Mouse (Mus musculus) spleen, postnatal 14 days (tissue): ENCODE data around the gene Camsap3.
"Not testable (repeated sequence)": the region's sequence is repeated elsewhere in the genome, so short reads cannot be mapped to it uniquely, and the experiment has no call there.

Experiments used
- DNase-seq, 2 experiments: peaks; one replicate each; pipeline ENCODE4 v3.0.0; 2021 to 2022; ENCODE audit warnings: low spot score in 2 of 2

Gene Camsap3

DNA sequence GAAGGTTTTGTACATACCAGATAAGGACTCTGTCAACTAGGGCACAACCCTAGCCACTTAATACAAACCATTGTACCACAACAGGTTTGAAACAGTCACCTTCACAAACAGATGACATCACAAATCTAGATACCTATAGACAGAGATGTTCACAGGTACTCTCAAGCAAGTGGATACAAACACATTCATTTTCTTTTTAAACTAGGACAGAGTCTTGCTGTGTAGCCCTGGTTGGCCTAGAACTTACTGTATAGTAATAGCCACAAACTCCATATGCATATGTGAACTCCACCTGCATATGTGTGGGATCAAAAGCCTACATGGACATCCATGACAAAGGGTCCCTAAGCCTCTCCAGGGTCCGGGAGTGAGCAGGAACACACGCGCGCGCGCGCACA lies at the start of gene Camsap3:
Gene Camsap3, plus strand, starts transcription at position 301 of the 398 bp plus-strand sequence.
- no peak for DNase-seq

DNA sequence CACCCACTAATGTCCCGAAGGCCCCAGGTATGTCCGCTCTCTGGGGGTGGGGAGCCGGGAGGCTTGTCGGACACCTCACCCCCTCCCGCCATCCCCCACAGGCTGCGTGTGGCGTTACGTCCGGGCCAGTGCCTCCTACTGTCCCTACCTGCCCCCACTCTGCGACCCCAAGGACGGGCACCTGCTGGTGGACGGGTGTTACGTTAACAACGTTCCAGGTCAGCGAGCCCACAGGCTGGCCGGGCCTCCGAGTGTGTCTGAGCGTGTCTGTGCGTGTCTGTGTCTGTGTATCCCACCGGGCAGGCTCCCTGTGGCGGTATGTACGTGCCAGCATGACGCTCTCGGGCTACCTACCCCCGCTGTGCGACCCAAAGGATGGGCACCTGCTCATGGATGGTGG lies 49.4 kb upstream of the Camsap3 start:
- no peak for DNase-seq

DNA sequence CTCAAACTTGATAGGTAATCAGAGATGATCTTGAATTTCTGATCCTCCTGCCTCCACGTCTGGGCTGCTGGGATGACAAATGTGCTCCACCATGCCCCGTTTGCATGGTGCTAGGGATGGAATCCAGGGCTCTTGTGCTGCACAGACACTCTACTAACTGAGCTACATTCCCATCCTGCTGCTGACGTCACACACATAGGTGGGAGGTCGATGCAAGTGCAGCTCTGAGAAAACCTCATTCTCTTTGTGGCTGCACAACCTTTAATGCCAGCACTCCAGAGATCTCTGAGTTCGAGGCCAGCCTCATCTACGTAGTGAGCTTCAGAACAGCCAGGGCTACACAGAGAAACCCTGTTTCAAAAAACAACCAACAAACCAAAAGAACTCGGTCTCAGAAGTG lies 47.9 kb upstream of the Camsap3 start:
- no peak for DNase-seq

- DNase-seq, result no peak
Measured at GRCm38 (mm10) chr8:3540076-3540475, 47.0 kb upstream of the Camsap3 start.

DNA sequence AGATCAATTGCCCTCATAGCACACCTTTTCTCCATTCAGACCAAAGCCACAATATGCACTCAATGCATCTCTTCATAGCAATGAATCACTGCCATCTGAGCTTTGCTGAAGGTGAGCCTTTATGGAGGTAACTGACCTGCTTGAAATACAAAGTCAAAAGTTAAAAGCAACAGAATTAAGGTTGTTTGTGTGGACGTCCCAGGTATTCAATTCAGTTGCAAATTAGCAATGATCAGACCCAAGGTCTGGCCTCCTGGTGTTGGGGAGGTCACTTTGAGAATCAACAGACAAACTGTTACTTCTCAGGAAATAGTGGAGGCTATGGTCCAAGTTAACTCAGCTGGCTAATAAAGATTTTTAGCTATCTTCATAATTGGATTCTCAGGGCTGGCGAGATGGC lies 40.6 kb upstream of the Camsap3 start:
- DNase-seq, result no peak

DNA sequence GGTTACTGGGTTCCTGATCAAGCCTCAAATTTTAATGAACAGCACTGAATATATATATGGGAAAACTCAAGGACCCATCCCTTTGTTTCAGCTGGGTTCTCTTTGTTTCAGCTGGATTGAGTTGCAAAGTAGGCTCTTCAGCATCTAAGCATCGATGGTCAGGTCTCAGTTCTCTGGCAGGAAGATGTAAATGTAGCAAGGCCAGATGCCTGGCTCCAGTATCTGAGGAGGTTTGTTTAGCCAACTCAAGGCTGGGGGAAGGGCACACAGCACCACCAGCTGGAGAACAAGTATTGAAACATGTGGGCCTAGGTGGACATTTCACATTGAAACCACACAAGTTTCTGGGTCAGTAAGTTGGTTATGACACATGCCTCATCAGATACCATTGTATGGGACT lies 34.9 kb upstream of the Camsap3 start:
- no peak for DNase-seq

DNA sequence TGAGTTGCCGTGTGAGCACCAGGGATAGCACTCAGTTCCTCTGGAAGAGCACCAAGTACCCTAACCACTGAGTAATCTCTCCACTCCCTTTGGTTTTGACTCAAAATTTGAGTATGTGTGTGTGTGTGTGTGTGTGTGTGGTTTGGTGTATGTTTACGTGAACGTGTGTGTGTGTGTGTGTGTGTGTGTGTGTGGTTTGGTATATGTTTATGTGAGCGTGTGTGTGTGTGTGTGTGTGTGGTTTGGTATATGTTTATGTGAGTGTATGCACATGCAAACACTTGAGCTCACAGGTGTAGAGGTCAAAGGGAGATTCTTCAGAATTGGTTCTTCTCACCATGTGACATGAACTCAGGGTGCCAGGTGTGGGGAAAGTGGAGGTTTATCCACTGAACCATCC lies 31.0 kb upstream of the Camsap3 start:
- DNase-seq, result no peak

GRCm38 (mm10) chr8:3567641-3568371 lies 19.3 kb upstream of the Camsap3 start, which contains the start of gene C330021F23Rik:
Gene C330021F23Rik (plus strand): TSS chr8:3567990.
- no peak for DNase-seq

GRCm38 (mm10) chr8:3568378-3568777 lies 18.7 kb upstream of the Camsap3 start:
- no peak for DNase-seq

- DNase-seq, result no peak
Measured at GRCm38 (mm10) chr8:3569784-3570183, 17.3 kb upstream of the Camsap3 start.

DNA sequence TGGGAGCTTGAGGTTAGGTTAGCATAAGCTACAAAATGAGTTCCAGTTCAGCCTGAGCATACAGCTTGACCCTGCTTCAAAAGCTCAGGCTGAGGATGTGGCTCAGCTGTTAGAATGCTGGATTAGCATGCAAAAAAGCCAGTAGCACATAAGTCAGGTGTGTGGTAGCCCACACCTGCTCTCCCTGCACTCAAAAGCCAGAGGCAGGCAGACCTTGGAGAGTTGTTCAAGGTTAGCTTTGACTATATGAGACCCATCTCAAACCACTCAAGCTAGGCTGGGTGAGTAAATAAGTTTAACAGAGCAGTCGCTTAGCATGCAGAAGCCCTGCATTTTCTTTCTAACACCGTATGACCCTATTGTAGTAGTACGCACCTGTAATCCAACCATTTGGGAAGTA lies 12.5 kb upstream of the Camsap3 start:
- DNase-seq, result no peak

GRCm38 (mm10) chr8:3576211-3576960 lies 10.7 kb upstream of the Camsap3 start:
- DNase-seq, result no peak

DNA sequence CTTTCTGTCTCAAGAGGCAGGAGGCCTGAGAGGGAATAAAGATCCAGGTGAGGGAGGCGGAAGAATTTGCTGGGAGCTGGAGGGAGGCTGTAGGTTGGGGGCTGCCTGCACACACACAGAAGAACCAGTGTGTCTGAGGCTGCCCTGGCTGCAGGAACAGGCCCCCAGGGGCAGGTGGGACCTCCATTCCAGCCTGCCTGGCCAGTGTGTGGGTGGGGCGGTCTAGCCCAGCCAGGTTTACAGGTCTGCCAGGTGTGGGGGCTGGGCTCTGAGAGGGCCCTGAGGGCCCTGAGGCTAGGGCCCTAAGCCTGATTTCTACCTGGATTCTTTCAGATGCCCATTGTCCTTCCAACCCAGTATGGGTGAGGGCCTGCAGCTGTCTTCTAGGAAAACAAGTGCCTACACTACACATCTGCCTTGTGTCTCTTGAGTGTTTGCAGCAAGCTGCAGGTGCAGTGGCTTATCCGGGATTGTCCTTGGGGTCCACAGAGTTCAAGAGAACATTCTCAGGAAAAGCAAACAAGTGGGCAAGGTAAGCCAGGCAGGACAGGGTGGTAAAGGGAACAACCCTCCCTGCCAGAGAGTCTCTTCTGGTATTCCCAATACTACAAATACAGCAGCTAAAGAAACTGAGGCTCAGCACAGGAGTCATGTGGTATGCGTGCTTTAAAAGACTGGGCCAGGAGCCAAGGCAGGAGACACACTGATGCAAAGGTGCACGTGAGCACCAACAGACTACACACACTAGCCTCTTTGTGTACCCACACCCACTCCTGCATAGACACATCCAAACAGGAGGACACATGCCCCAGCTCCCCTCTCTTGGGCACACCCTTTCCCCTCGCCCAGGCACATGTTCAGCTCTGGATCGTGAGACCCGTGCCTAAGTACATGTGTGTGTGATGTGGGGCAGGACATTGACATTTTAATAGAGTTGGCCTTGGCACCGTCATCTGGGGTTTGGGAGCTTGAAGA lies 7.4 kb upstream of the Camsap3 start:
- no peak for DNase-seq

GRCm38 (mm10) chr8:3581961-3582360 lies 5.1 kb upstream of the Camsap3 start:
- not testable (repeated sequence) for DNase-seq

- no peak for DNase-seq
Measured at GRCm38 (mm10) chr8:3586452-3586851, 641 bp upstream of the Camsap3 start.

DNA sequence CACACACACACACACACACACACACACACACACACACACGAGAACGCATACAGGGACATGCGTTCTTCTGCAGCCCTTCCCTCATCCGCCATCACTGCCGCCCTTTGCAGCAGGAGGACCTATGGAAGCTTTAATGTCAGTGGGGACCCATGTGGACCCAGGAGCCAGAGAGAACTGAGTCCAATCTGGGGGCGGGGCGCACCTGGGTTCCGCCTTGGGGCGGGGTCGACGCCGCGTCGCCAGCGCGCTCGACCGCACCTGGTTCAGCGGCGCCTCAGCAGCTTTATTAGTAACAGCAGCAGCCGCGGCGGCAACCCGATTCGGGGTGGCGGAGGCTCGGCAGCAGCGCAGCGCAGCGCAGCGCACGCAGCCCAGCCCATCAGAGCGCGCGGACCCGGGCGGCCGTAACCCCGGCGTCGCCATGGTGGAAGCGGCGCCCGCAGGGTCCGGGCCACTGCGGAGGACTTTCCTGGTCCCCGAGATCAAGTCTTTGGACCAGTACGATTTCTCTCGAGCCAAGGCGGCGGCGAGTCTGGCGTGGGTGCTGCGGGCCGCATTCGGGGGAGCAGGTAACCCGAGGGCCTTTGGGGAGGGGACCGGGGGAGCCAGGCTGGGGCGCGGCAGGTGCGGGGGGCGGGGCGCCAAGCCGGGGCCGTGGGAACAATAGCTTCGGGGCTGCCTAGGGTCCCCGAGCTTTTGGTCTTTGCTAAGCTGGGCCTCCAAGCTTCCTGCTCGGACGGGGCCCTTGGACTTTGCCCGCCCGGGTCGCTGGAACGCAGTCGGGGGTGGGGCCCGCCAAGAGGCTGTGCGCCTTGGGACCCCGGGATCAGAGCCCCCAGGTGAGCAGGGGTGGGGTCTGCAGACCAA lies 531 bp downstream of the Camsap3 start:
- no peak for DNase-seq

- no peak for DNase-seq
Measured at GRCm38 (mm10) chr8:3588258-3588633, 1.2 kb downstream of the Camsap3 start.

DNA sequence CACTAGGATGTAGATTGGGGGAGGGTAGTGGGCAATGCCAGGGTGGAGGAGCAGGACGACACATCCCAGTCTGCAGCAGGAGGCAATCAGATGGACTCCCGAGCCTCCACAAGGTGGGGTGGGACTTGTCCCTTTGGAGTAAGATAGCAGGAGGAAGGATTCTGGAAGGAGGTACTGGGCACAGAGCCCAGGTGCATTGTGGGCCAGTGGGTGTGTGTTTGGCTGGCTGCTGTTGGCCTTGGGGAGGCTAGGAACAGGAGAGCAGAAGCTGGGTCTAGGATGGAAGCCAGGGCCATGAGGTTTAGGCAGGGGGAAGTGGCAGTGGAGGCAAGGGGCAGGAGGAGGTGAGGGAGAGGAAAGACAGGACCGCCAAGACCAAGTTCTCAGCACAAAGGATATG lies 6.4 kb downstream of the Camsap3 start:
- no peak for DNase-seq

GRCm38 (mm10) chr8:3594466-3594865 lies 7.4 kb downstream of the Camsap3 start:
- no peak for DNase-seq

DNA sequence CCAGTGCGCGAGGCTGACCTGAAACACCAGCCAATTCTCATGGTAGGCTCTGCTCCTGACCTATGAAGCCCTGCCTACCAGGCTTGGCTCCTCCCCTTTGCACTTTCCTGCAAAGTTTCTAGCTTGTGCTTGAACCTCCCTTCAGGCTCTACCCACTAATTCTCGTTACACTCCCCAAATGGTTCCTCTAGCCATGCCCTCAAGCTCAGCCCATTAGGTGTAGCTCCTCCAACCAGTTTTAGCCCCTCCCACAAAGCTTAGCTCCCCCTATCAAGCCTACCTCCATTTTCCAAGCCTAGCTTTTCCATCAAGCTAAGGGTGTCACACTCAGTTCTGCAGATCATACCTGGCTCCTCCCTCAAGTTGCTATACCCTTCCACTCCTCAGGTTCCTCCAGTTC lies 11.0 kb downstream of the Camsap3 start:
- no peak for DNase-seq

- no peak for DNase-seq
Measured at GRCm38 (mm10) chr8:3599219-3599618, 12.1 kb downstream of the Camsap3 start.
